Mouse (Mus musculus): ENCODE results near the gene Abcc9. TPM values are rescaled to one million over a fixed set of nuclear protein-coding genes. Genes with fewer than 3 reads are reported as not detected.
"Not testable (repeated sequence)": the region's sequence is repeated elsewhere in the genome, so short reads cannot be mapped to it uniquely, and the experiment has no call there.

Gene Abcc9
- polyA plus RNA-seq, 2 experiments from 2014 or later = not detected

GRCm38 (mm10) chr6:142703441-142703930 is 1.4 kb upstream of the Abcc9 start:
- ATAC-seq = no peak

DNA sequence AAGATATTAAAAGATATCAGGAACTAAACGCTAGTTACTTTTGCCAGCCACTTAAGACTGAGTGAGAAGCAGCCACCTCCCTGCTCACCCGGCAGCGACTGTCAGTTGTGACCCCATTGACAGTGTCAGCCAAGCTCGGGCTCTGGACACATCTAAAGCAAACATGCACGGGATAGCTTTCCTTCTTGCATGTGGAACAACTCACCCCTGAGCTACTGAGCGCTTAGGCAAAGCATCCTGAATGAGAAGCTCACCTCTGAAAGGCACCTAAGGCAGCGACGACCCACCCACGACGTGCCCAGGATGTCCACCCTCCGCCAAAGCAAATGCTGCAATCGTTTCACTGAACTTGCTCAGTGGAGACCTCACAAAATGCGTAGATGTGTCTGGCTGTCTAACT is 954 bp downstream of the Abcc9 start:
- ATAC-seq = no peak

DNA sequence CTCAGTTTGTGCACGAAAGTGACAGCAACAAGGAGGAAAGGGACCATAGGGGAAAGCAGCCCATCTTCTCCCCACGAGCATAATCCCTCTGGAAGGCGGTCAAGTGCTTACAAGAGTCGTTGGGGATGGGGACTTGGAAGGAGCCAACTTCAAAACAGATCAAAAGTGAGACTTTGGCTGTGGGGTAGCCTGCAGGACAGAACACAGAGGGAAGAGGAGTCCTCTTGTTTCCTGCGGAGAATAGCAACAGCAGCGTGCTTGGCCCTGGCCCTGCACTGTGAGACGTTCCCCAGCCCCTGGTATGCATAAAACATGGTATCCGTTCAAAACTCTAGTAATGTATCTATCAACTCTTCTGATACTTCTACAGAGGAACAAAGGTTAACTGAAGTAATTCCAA is 1.4 kb downstream of the Abcc9 start:
- ATAC-seq = no peak

- no peak for ATAC-seq
Measured at GRCm38 (mm10) chr6:142692085-142692484, 10.0 kb downstream of the Abcc9 start.

DNA sequence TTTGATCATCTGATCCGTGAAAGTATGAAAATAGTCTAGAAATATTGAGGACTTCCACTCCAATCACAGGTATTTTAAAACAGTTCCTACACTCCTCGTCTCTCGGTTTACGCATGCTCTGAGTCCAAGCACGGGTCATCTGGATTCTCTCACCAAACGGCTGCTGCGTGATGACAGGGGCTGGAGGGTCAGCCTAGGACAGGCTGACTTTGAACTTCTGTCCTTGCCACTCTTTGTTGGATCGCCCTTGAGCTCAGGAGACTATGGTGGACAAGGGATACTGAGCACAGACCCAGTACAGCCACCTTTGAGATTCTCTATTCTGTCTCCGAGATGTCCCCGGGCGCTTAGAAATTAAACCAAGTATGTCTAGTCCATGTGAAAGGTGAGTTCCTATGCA is 12.4 kb downstream of the Abcc9 start:
- no peak for ATAC-seq

- no peak for ATAC-seq
Measured at GRCm38 (mm10) chr6:142682985-142683691, 19.0 kb downstream of the Abcc9 start.

DNA sequence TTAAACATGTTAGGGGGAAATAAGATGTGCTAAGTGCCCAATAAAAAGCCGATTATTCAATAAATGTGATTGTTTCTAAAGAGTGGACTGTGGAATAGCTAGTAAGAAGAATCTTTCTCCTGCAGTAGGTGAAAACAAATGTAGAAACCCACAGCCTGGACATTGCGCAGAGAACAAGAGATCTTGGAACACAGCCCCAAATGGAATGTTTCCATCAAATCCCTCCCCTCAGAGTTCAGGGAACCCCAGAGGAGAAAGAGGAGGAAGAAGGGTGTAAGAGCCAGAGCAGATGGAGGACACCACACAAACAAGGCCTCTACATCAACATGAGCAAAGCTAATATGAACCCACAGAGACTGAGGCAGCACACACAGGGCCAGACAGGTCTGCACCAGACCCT is 32.1 kb downstream of the Abcc9 start:
- ATAC-seq = no peak

- no peak for ATAC-seq
Measured at GRCm38 (mm10) chr6:142669343-142669742, 32.8 kb downstream of the Abcc9 start.

- no peak for ATAC-seq
Measured at GRCm38 (mm10) chr6:142668831-142669230, 33.3 kb downstream of the Abcc9 start.

GRCm38 (mm10) chr6:142668419-142668766 is 33.7 kb downstream of the Abcc9 start:
- ATAC-seq = no peak

- no peak for ATAC-seq
Measured at GRCm38 (mm10) chr6:142667701-142668418, 34.3 kb downstream of the Abcc9 start.

- ATAC-seq = not testable (repeated sequence)
Measured at GRCm38 (mm10) chr6:142662056-142662455, 40.1 kb downstream of the Abcc9 start.

GRCm38 (mm10) chr6:142659038-142659437 is 43.1 kb downstream of the Abcc9 start:
- no peak for ATAC-seq

- ATAC-seq = no peak
Measured at GRCm38 (mm10) chr6:142654561-142654960, 47.6 kb downstream of the Abcc9 start.

GRCm38 (mm10) chr6:142652175-142652574 is 49.9 kb downstream of the Abcc9 start:
- no peak for ATAC-seq

DNA sequence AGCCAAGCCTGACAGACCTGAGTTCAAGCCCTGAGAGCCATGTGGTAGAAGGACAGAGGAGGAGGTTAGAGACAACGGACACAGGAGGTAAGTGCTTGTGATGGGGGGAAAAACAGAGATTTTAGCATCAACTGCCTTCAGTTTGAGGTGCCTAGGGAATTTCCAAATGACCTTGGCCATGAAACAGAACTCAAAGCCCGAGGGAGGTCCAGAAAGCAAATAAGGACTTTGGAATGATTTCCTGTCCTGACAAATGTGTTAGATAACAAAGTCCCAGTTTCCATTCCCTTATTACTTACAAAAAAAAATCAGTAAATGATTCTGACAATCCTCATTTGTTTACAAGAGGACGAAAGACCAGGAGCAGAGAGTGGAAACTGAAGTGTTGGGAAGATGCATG is 52.8 kb downstream of the Abcc9 start:
- ATAC-seq = no peak

GRCm38 (mm10) chr6:142645474-142645873 is 56.6 kb downstream of the Abcc9 start:
- no peak for ATAC-seq

GRCm38 (mm10) chr6:142639301-142639700 is 62.8 kb downstream of the Abcc9 start:
- no peak for ATAC-seq

GRCm38 (mm10) chr6:142635654-142636053 is 66.5 kb downstream of the Abcc9 start:
- no peak for ATAC-seq

GRCm38 (mm10) chr6:142635185-142635583 is 66.9 kb downstream of the Abcc9 start:
- no peak for ATAC-seq

- no peak for ATAC-seq
Measured at GRCm38 (mm10) chr6:142634530-142635184, 67.5 kb downstream of the Abcc9 start.

DNA sequence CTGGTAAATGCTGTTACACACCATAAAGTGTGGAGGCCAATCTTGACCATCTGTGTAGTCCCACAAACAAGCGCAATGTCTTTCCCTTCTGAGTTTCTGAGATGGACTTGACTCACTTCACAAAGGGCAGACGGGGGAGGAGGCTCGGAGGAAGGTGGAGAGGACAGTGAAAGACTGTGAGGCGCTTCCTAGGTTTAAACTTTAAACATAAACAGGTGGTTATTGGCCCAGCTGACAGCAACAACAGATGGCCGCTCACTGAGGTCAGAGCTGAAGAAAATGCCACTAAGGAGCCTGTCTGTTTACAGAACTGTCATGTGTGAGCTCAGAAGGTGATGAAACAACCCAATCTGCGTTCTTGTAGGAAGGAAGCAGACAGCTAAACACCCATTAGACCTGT is 78.8 kb downstream of the Abcc9 start:
- no peak for ATAC-seq

DNA sequence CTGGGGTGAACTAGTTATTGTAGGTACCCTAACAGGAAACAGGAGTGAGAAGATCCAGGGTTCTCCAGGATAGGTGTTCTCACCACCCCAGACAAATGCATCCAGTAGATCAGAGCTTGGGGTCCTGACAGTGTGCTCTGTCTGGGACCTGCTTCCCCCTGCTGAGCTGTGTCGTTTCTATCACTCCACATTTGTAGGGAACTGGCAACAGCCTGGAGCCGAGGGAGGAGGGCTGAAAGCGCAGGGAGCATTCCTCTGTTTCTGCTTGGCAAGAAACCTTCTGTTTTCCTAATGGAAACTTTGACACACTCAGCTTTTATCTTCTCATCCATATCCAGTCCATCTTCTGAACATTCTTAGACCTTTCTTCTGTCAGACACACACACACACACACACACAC is 85.5 kb downstream of the Abcc9 start:
- no peak for ATAC-seq

DNA sequence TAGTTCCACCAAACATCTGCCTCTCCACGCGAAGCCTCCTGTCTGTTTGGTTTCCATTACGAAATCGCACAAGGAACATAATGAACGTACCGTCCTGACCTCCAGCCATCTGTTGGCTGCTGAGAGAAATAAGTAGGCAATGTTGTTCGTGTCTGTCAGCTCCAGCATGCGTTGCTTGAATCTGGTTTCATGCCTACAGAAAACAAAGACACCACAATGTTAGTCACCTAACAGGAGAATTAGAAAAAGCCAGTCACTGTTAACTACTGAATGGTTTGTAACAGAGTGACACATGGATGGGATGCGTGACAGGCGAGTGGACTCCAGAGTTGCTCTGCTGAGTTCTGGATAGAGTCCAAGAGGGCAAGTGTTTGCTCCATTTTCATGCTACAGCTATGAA is 87.8 kb downstream of the Abcc9 start:
- no peak for ATAC-seq
